Mouse (Mus musculus): ENCODE data around the gene Myog.

The Myog gene

DNA sequence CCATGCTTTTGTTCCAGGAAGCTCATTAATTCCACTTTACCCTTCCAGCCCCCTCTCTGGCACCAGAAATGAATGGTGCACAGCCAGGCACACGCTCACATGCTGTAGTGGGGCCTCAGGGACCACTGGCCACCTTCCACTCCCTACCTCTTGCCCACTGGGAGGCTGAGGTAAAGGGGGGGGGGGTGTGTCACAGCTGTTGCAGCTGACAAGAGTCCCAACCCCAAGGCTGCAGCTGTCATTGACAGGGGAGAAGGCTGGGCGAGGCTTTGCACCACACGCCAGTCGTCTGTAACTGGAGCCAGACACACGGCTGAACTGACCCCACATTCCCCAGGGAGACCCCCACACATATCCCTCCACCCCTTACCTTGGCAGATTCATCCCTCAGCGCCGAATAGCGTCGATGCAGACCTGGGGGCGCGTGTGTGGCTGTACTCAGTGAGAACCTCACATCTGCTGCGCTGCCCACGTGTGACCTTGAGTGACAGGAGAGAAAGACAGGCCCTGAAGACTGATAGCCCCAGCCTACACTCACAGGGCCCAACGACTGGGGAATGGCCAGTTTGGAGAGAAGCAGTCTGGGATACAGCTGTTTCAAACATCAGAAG, 31.0 kb downstream of the Myog start:
- no peak for DNase-seq (ENCODE audit: low spot score in 2 of 2)

DNA sequence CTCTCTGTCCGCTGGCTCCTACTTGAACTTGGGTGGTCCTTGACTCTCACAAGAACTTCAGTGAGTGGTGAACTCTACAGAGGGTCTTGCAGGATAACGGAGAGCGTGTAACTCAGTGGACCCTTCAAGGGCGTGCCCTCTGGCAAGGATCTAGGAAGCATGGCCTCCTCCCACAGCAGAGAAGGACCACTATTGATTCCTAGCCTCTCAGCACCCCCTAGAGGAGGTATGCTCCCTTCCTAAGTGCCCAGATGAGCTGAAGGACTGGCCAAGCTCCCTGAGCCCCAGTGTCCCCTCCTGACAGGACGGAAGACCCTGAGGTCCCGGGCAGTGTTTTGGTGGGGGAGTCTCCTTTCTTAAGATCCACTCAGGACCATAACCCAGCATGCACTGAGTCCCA, 32.8 kb downstream of the Myog start:
- peak in 1 of 2 experiments; percentile 57 for DNase-seq (ENCODE audit: low spot score in 2 of 2)

DNA sequence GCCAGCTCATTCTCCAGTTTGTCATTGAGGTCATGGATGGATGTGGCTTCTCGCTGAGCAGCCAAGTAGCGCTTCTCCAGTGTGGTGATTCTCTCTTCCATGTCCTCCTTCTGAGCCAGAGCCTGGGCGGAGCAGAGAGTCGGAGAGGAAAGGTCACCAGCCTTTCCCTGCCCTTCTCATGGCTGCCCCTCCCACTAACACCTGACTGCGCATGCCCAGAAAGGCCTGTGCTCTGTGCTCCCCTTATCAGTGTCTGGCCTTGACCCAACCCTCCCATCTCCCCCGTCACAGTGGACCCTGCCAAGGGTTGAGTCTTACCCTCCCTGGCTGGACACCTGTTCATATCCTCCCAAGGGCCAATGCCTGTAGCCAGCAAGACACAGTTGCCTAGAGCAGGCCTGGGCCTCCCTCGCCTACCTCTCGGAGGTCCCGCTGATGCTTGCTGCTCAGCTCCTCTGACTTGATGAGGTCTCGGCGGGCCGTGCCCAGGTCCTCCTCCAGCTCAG, 37.1 kb downstream of the Myog start:
- no peak for DNase-seq (ENCODE audit: low spot score in 2 of 2)

DNA sequence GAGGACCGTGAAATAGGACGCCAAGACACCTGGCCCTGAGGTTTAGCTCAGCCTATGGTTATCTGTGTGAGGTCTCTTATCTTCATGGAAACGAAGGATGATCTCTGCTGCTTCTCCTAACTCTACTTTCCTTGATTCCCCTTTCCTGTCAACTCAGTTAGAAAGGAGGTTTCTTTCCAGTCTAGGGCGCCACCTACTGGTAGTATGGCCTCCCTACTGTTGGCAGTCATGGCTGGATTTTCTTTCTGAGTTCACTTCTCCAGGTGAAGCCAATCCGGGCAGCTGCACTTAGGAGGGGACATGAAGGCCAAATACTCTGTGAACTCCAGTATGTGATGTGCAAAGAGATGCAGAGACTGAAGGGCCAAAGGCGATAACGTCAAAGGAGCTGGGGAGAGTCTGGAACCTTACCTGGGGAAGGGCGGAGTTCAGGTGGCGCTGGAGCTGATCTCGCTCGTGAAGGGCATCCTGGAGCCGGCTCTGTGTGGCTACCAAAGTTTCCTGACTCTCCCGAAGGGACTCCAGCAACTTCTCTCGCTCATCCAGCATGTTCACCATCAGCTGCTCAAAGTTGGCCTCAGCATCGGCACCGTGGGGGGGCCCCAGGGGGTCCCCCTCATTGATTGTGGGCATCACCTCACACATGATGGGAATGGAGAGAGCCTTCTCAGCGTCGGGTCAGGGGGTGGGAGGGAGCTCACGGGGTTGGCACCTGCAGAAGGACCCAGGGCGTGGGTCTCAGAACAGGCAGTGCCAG, 42.3 kb downstream of the Myog start:
- DNase-seq (ENCODE audit: low spot score in 2 of 2) = peak; percentile 45 to 91

DNA sequence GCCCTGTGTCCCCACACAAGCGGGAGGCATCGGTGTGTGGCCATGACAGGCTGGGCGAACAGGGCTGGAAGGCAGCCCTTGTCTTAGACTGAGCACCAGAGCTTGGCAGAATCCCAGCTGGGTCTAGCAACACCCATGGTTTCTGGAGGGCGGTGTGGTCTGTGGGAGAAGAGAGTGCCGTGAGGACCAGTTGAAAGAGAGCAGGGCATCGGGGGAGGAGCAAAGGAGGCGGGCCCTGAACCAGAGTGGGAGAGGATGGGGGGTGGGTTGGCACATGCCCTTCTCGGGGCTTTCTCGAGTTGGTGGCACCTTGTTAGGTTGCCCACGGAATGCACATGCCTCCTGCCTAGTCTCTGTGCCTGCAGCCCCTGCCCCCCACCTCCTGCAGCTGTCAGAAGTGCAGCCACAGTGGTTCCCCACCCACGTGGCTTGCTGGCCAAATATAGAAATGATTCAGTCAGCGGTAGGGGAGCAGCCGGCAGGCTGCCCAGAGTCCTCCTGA, 43.0 kb downstream of the Myog start, which contains the start of gene Ppfia4:
TSS of gene Ppfia4 (minus strand) at position 159 of the 502 bp plus-strand sequence.
- peak; percentile 61 to 78 for DNase-seq (ENCODE audit: low spot score in 2 of 2)

DNA sequence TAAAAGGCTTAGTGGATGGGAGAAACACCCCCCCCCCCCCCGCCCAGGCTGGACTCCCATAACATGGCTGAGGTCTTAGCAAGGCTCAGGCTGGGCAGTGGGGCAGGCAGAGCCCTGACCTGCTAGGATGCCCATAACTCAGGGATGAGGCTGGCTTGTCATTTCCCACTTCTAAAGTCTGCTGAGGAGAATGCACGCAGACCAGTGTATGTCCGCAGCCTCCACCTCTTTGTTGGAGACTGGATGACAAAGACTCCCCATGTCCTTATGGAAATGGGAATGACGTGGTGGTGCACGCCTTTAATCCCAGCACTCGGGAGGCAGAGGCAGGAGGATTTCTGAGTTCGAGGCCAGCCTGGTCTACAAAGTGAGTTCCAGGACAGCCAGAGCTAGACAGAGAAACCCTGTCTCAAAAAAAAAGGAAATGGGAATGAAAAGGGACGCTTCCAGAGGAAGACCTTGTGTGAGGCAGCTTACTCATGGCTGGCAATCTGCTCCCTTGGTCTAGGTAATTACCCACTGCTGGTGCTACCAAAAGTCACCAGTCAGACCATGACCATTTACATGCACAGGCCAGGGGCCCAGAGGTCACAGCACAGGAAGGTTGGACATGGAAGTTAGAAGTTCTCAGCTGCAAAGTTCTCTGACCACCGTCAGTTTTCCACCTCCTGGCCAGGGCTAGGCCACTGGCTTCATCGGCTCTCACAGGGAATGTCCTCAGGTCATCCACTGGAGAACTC, 43.8 kb downstream of the Myog start:
- no peak for DNase-seq (ENCODE audit: low spot score in 2 of 2)

DNA sequence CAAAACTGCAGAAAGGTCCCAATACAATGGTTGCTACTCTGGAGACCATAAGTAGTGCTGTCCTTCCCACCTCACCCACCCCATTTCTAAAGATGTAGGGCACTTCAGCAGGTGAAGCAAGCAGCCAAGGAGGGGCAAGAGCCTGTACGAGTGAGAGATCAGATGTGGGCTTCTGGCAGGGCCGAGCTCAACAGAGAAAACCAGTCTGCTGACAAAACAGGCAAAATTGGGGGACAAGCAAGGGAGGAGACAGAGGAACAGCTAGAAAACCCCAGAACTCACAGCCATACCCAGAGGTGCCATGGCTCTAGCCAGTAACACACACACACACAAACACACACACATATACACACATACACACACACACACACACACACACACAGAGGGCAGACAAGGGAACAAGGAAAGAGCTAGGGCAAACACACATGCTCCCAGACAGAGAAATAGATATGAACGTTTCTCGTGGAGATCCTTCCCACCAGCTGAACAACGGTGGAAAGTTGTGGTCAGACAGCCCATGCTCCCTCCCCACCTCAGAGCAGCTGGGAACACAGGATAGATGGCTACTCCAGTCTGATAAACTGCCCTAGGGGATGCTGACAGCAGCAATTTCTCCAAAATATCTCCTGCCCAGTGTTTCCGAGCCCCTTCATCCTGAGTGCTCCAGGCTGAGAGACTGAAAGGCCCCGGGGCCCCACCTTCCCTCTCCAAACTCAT, 44.5 kb downstream of the Myog start:
- DNase-seq (ENCODE audit: low spot score in 2 of 2) = no peak

DNA sequence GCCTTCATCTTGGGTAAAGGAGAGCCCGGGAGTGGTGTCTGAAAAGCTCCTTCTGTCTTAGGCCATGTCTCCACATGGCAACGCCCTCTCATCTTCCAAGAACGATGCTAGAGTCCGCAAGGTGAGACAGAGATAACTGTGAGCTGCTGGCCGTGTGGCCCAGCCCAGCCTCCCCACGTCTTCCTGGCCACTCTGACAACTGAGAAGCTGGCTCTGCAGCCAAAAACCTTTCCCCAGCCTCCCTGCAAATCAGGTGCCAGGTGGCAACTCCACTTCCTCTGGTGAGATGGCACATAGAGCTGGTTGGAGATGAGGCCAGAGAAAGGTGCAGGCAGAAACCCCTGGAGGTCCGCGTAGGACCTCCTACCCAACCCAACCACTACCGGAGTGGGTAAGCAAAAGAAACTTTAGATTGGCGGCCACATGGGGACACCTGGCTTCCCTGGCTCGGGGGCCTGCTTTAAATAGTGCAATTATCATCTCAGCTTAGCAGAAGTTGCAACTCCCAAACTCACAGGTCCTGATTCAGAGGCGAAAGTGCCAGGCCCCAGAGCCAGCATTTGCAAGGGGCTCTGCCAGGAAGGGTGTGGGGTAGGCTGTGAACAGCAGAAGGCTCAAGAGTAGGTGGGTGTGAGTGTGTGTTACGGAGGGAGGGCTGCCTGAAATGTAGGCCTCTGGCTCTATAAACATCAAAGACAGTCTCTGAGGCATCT, 45.6 kb downstream of the Myog start:
- DNase-seq (ENCODE audit: low spot score in 2 of 2) = peak; percentile 69 to 75

DNA sequence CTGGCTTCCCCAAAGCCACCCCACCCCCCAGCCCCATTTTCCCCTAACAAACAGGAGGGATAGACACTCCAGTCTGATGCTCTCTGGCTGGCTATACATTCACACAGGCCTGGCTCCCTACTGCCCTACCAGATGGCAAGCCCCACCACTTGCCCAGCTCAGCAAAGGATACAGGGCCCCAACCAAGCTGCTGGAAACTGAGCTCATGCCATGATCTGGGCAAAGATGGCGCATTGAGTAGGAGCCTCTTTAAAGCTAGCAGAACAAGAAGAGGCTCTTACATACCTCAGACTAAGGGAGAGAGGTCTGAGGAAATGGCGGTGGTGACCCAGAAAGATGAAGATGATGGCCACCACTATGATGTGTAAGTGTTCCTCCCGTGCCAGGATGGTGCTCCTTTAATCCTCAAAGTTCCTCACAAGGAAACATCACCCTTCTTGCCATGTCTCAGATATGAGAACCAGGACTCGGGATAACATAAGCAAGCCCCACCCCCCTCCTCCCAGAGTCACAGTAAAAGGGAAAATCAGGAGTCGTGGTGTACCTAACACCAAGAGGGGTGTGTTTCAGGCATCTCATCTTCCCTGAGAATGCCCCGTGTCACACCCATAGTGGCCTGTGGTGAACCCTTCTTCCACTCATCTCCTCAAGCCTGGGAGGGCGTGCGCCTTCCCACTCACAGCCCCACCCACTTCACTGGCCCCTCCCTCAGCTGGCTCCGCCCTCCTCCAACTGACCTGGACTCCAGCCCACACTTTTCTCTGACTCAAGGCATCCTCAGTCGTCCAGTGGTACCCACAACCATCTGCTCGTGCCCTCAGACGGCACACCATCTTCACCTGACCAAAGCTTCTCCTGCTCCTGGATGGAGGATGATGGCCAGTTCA, 46.4 kb downstream of the Myog start:
- DNase-seq (ENCODE audit: low spot score in 2 of 2) = peak in 1 of 2 experiments; percentile 31

DNA sequence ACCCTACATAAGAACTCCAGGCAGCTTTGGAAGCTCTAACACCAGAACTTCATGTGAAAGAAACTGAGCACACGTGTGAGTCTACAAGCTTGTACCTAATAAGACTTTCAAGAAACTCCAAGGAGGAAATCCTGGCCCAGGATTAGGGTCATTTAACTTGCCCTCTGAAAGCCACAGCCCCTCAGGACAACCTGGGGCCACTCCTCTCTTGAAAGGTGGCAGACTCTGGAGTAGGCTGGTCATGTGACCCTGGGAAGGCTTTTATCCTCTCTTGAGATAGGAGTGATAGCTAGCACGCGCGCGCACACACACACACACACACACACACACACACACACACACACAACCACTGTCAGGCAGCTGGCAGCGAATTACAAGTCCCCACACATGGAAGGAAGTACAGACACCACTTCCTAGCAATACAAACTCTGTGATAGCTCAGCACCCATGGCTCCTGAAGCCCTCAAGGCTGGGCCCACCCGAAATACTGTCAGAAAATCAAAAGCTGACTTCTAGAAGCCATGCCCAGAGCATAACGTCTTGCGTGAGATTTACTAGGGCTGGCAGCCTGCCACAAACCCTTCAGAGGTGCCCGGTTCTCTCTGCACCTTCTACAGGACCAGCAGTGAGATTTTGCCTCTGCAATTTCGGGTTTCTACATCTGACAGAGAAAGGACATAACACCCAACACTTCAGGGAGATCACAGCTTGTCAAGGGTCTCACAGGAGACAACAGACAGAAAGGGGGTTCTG, 47.3 kb downstream of the Myog start:
- DNase-seq (ENCODE audit: low spot score in 2 of 2) = no peak

DNA sequence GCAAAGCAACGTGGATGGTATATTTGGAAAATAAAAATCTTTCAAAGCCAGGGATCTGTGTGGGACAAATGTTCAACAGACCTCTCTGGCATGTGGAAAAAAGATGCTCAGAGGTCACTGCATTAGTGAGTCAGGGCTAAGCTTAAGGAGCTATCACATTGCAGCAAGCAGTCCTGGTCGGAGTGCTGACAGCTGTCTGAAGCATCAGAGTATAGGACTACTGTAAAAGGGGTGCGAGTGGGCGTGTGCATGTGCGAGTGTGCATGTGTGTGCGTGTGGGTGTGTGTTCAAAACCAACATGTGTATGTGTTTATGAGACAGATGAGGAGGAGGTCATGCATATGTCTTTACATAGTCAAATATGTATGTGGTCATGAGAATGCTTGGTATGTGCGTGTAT, 49.4 kb downstream of the Myog start:
- no peak for DNase-seq (ENCODE audit: low spot score in 2 of 2)

DNA sequence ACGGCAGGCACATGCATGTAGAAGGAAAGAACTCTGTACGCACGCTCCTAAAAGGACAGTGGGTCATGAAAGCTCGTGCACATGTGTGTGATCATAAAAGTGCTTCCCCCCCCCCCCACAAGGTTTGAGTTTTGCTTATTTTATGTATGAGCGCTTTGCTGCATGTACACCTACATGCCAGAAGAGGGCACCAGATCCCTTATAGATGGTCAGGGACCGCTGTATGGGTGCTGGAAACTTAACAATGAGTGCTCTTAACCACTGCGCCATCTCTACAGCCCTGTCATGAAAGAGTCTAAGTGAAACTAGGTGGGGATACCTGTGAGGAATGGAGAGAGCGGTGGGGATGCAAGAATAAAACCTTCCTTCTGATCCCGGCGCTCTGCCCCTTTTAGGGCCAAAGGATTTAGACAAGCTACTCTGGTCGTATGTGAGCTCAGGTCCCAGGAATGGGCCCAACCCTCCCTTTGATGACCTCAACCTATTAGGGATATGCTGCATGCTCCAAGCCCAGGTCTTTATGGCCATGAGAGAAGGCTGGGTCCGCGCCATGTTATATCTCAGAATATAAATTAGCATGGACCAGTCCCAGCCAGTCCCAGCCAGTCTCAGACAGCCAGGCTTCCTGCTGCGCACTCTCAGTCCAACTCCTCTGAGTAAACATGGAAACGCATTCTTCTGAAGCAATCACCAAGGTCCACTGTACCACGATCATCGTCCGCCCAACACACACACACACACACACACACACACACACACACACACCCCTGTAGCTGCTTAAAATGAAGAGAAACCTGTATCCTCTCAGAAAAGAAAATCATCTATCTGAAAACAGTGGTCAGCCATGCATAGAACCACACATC, 50.2 kb downstream of the Myog start:
- no peak for DNase-seq (ENCODE audit: low spot score in 2 of 2)

DNA sequence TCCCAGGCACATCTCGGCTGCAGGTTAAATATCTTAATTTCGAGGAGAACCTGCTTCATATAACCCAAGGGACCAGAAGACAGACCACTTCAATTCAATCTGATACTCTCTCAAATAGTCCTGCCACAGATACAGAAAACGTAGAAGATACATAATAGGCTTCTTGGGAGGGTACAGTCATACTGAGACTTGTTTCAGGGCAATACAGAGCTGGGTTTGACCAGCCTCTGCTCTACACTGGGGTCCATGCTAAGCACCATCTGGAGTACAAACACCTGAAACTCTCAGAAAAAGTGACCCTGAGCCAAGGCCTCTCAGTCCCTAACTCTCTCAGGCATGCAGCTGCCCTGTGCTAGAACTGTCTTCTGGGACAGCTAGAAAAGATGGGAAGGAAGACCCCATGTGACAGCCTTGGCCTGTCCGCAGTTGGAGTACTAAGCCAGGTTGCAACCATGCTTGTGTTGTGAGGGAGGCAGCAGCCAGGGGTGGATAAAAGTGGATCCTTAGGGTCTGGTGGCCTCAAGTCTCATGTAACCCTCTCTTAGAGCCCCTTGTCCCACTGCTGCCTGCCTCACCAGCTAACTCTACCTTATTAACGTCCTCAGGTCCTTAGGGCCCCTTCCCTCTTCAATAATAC, 52.0 kb downstream of the Myog start:
- DNase-seq (ENCODE audit: low spot score in 2 of 2) = no peak
